Mouse (Mus musculus) naive thymus-derived CD4-positive, alpha-beta T cell, adult 2 months (primary cell): ENCODE data around the gene Mcee.

Experiments used
- DNase-seq: peaks from one replicate; pipeline ENCODE4 v3.0.0-alpha.2; 2011; ENCODE audit warnings: low read depth

Gene Mcee

GRCm38 (mm10) chr7:64392122-64392818 lies at the start of gene Mcee, which contains the start of gene Mphosph10:
Gene Mcee, plus strand, starts transcription at chr7:64392607.
Gene Mphosph10, minus strand, starts transcription at chr7:64392268.
- DNase-seq, result peak; percentile 96

DNA sequence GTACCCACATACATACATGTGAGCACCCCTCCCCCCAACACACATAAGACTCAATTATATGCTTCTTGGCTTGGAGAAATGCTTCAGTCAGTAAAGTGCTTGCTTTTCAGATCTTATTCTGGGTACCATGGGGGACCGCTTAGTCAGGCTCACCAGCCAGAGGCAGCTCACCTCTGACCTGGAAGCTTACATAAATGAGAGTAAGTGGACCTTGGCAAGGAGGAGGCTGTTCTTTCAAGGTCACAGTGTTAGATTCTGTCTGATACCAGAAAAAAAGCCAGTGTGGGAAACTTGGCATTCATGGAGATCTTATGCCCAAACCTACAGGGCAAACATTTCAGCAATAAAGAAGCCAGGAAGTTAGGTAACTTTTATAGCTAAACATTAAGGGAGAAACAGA lies 44.6 kb upstream of the Mcee start:
- DNase-seq, result no peak

DNA sequence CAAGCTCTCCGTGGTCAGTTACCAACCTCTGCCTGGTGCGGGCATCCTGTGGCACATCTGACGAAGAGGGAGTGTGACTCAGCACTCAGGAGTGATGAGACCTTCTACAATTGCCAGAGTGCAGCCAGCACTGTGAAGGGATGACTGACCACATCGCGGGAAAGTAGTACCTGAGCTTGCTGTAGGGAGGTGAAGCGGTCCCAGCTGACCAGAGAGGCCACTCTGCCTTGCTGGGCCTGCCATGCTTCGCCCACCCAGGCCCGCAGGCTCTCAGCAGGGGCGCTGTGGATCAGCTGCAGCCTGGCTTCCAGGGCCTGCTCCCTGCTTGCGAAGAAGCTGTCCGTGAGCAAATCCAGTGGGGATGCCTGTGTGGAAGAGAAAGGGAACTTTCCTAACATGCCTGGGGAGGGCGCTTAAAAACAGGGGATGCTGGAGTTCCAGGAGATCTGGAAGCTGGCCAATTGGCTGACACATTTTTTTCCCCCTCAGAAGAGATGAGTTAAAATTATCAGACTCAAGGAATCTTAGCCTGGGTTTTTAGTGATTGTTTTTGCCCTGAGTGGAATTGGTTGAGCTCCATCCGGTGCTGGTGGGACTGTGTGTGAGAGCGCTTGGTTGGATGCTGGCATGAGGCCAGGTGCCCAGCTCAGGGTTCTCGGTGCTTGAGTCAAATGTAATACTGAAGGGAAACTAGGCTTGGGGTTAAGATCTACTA lies 43.1 kb upstream of the Mcee start:
- DNase-seq, result no peak

GRCm38 (mm10) chr7:64351087-64351486 lies 41.3 kb upstream of the Mcee start:
- DNase-seq, result no peak

DNA sequence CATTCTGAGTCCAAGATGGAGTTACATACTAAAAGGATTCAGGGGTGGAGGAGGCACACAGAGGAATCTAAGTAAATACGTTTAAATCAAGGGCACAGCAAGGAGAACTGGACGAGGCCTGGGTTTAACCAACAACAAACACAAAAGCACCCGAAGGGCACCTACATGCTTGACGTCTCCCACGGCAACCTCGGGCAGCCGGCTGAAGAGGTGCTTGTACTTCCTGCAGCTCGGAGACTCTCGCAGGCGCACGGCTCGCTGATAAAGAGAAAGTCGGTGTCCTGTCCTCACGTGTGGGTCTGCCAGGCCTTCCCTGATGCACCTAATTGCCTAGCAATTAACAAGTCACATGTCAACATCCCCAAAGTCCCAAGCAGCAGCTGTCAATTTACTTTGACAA lies 38.2 kb upstream of the Mcee start:
- DNase-seq, result no peak

- DNase-seq, result no peak
These were observed 35.7 kb upstream of the Mcee start for GRCm38 (mm10) chr7:64356661-64357060.

- DNase-seq, result no peak
These were observed 35.0 kb upstream of the Mcee start for GRCm38 (mm10) chr7:64357405-64357804.

DNA sequence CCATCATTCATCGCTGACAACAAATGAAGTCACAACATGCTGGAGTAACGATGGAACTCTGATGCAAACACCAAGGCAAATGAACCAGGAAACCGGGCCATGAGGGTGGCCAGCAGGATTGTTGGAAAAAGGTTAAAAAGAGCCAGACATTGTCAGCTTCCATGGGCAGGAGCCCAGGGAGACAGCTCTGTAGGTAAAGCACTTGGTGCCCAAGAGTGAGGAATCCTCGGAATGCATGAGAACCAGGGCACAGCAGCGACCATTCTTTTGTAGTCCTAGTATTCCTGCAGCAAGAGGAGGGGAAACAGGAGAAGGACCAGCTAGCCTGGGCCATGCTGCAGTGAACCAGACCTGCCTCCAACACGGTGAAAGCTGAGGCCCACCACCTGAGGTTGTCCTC lies 33.7 kb upstream of the Mcee start:
- no peak for DNase-seq

DNA sequence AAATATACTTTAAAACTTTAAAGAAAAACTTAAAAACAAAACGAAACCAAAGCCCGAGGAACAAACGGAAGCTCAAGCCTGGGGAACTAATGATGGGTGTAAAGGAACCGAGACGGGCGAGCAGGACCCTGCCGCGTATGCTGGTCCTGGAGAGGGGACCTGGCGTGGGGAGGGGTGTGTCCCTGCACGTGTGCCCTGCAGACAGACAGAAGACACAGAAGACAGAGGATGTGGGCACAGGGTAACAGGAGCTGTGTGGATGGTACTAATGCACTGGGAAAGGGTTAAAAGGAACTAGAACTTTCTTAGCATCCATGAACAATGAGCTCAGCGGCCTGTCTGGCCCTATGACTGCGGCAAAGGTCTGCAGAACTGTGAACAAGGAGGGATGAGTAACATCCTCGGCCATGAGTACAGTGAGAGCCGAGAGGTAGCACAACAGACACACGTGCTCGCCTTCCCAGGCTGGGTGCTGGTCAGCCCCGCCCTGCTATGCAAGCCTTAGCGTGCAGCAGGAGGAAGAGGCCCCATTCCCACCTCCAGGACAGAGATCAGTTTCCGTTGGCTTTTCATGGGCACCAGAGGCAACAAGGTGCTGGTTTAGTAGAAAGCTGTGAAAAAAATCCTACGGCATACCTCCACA lies 32.3 kb upstream of the Mcee start:
- DNase-seq, result no peak

DNA sequence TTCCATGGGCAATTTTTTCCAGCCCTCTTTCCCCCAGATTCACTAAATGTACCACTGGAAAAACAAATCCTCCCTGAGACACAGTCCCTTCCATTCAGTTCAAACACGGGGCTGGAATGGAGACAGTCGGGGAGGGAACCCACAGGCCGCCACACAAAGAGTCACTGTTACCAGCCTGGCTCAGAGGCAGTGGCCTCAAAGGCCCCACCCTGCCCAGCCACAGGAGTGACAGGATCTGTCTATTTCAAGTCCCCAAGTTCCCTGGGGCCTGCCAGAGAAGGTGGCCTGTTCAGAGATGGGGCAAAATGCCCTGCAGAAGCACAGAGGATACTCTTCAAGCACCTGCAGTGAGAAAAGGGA lies 31.8 kb upstream of the Mcee start:
- DNase-seq, result no peak

GRCm38 (mm10) chr7:64365863-64366262 lies 26.5 kb upstream of the Mcee start:
- DNase-seq, result no peak

DNA sequence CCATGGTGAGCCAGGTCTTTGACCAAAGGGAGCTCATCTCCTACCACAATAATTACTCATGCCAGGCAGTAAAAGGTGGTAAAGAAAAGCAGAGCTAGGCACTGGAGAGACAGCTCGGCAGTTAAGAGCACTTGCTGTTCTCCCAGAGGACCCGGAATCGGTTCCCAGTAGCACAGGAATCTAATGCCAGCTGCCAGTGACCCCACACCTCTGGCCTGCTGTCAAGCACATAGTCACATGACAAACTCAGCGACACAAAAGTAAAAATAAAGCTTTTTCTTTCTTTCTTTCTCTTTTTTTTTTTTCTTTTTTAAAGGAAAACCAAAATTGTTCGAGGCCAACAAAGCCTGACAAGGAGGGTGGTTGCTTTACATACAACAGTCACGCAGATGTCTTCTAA lies 22.6 kb upstream of the Mcee start:
- no peak for DNase-seq

- DNase-seq, result no peak
These were observed 20.2 kb upstream of the Mcee start for GRCm38 (mm10) chr7:64371940-64372878.

DNA sequence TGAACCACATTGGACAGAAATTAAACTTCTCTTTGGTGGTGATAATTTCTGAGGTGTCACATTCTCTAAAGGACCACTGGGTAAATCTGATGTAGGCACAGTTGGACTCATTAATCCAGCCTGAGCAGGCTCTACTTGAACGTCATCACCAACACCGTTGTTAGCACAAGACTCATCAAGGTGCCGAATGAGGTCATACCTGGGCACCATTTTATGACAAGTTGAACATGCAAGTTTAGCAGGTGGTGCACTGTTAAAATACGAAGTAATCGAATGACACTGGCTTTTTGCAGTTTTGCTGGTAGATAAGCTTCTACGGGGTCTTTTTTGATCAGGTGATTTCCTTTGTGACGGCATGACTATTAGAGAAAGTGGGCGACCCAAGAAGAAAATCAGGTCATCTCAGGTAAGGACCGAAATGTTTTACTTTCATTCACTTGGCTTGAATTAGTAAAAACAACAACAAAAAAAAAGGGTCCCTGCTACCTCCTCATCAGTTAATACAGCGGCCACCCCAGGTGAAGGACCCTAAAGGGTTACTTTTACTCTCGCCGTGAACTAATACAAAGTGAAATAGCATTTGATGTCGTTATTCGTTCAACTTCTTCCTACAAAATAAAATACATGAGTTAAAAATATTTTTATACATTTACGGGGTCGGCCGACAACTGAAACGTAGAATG lies 19.1 kb upstream of the Mcee start:
- peak; percentile 66 for DNase-seq

DNA sequence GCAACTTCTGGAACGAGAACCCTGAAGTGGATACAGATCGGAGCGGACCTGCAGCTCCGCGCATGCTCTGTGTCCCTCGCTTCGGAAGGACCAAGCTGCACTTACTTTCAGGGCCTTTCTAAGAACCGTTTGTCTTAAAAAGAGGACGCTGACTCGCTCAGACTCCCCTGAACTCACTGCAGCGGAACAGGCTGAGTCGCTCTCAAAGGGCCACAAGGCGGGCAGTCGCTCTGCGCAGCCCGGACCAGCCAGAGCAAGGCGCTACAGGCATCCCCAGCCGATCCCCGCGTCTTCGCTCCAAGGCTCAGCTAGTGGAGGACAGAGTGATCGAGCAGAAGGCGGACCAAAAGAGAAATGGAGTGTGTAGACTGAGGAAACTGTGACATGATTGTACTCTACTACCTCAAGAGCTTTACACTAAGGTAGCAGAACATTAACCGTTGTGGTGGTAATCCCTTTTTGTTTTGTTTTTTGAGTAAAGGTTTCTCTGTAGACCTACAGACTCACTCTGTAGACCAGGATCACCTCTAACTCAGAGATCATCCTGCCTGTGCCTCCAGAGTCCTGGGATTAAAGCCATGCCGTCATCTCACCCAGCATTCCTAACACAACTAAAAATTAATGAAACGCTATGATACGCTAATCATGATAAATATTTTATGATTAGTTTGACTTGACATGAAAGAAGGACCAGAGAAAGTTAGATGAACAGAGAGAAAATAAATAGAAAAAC lies 18.4 kb upstream of the Mcee start, which contains the start of gene Fan1:
Gene Fan1, minus strand, starts transcription at position 266 of the 733 bp plus-strand sequence.
- peak; percentile 93 for DNase-seq

GRCm38 (mm10) chr7:64391479-64391878 lies 928 bp upstream of the Mcee start:
- DNase-seq, result no peak

- no peak for DNase-seq
These were observed 378 bp downstream of the Mcee start for GRCm38 (mm10) chr7:64392819-64393151.

GRCm38 (mm10) chr7:64400725-64401124 lies 8.3 kb downstream of the Mcee start:
- DNase-seq, result no peak

DNA sequence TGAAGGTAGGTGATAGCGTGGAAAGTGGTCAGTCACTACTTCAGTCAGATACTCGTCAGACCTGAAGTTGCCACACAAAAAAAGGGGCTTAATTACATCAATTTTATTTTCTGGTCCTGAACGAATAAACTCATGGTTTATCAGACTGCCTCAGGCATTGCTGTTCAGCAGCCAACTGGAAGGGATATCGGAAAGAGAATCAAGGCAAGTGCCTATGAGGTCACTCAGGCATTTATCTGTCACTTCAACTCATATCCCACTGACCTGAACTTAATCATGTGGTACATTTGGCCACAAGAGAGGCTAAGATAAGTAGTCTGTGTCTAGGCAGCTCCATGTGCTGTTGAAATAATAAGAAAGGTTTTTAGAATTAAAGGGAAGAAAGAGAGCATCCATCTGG lies 10.0 kb downstream of the Mcee start:
- no peak for DNase-seq

- DNase-seq, result no peak
These were observed 11.6 kb downstream of the Mcee start for GRCm38 (mm10) chr7:64403989-64404388.

DNA sequence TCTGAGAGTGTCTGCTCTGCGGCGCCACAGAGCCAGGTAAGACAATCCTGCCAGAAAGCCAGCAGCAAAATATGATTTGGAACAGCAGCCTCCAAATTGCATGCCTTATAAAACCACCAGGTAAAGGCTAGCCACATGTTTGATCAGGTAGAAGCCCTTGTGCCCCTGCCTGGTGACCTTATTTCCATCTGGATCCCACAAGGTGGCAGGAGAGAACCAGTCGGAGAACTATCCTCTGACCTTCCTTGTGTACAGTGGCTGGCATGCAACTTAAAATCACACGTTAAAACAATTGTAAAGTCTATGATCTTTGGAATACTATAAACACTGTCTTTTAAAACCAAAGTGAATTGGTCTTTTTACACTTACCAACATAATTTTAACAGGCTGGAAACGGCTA lies 32.5 kb downstream of the Mcee start:
- no peak for DNase-seq
